Mouse (Mus musculus) embryonic facial prominence, embryonic 10.5 days (tissue): ENCODE measurements around the gene Def6. TPM values are rescaled to one million over a fixed set of nuclear protein-coding genes. Genes with fewer than 3 reads are reported as not detected.
A peak's percentile ranks its signal among the peaks of the same experiment; 100 is the strongest.

ENCODE experiments used
- DNase-seq: peaks from one replicate; pipeline ENCODE4 v3.0.0-alpha.2; 2017; ENCODE audit warnings: low spot score
- H3K27ac ChIP-seq: fragments of 300-500 bp; sonication (generic); replicated peaks from 2 replicates; pipeline ENCODE4 v1.5.1; 2016; ENCODE audit warnings: mild to moderate bottlenecking
- H3K27me3 ChIP-seq: fragments of 300-500 bp; sonication (generic); replicated peaks from 2 replicates; pipeline ENCODE4 v1.6.1; 2016; ENCODE audit warnings: low read depth, mild to moderate bottlenecking; ENCODE audit not compliant: poor library complexity, severe bottlenecking
- H3K36me3 ChIP-seq: fragments of 300-500 bp; sonication (generic); replicated peaks from 2 replicates; pipeline ENCODE4 v1.6.1; 2016; ENCODE audit warnings: mild to moderate bottlenecking, moderate library complexity
- H3K4me1 ChIP-seq: fragments of 300-500 bp; sonication (generic); 2 replicates; pipeline ENCODE4 v1.6.1; 2016
- H3K4me3 ChIP-seq: fragments of 300-500 bp; sonication (generic); 2 replicates; pipeline ENCODE4 v1.5.1; 2016; ENCODE audit warnings: mild to moderate bottlenecking, moderate library complexity
- H3K9me3 ChIP-seq: fragments of 300-500 bp; sonication (generic); 2 replicates; pipeline ENCODE4 v1.6.1; 2016; ENCODE audit warnings: mild to moderate bottlenecking
- WGBS: fragments of 180-500 bp; shearing (Covaris S2); methylation state at CpG from one replicate; pipeline ENCODE4 v1.1.7; 2016; 5-methylcytosine and 5-hydroxymethylcytosine counted together
- polyA plus RNA-seq: library from polyadenylated mRNA; unstranded; fragments of >200 nt; fragmentation: Nextera tagmentation; extraction: Ambion mirVana; gene quantifications from 2 replicates; pipeline ENCODE4 v1.2.1, GENCODE M21; 2016

The Def6 gene
- 3.4 and 3.7 TPM in 2 replicates for polyA plus RNA-seq

DNA sequence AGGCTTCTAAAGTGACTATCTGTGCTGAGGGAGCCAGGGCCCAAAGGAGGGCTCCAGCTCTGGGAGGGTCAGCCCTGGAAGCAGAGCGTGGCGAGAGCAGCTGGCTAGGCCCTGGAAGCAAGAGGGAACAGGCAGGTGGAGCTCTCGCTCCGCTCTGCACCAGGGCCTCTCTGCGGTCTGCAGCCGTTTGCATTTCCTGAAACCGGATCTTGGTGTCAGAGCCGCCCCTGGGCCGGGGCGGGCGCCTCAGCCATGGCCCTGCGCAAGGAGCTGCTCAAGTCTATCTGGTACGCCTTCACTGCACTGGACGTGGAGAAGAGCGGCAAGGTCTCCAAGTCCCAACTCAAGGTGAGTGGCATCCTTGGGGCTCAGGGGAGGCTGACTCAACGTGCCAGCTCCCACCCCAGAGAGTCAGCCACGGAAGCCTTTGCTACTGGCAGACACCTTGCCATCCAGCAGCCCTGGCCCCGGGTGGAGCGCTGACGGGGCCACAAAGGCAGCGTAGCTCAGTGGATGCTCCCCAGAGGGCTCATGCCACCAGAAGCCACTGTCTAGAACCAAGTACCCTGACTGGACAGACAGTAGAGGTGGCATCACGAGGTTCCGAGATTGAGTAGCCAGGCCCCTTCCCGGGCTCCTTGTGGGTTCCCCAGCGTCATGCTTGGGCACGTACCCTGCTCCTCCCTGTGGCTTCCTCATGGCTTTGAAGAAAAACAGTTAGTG is at the start of gene Def6:
Def6 (plus strand) TSS at position 188 of the 723 bp plus-strand sequence.
- Histone ChIP-seq H3K9me3 (no peaks in the 10 kb centered on the region), H3K4me1 (peaks cover 48% of the 10 kb centered on the region), H3K27ac (peak within 1 kb of the TSS; percentile 80), H3K36me3 (peaks cover 30% of the 10 kb centered on the region), H3K27me3 (peaks cover 17% of the 10 kb centered on the region; the same call in 1 of the 2 replicates), H3K4me3 (peak within 1 kb of the TSS; percentile 53)
- WGBS: 25% methylated on average over 26 of the region's 26 CpGs
- DNase-seq: peak; percentile 88

DNA sequence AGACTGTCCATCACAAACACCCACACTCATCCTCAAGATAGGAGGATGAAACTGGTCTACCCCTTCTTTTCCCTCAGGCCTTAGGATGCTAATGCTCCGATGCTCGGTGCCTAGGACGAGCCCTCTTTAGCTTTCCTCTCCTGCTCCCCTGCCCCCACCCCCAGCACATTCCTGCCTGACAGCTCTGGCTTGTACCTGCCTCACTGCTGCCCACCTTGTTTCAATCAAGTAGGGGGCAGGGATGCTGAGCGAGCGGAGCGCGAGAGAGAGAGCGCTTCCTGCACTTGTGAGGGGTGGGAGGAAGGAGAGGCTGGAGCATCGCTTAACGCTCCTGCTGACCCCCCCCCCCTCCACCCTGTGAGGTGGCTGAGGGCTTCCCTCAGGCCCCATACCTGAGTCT is 47.2 kb upstream of the Def6 start:
- peak; percentile 68 for DNase-seq
- peak overlapping the region; percentile 63; the same call in 1 of the 2 replicates for H3K27ac ChIP-seq
- H3K36me3 ChIP-seq: peaks cover 99% of the 10 kb centered on the region
- H3K4me3 ChIP-seq: peak overlapping the region; percentile 17; the same call in 1 of the 2 replicates
- H3K27me3 ChIP-seq: peaks cover 82% of the 10 kb centered on the region
- no peaks in the 10 kb centered on the region for H3K9me3 ChIP-seq
- peaks cover 49% of the 10 kb centered on the region for H3K4me1 ChIP-seq
- WGBS: 10% methylated on average over 10 of the region's 10 CpGs

DNA sequence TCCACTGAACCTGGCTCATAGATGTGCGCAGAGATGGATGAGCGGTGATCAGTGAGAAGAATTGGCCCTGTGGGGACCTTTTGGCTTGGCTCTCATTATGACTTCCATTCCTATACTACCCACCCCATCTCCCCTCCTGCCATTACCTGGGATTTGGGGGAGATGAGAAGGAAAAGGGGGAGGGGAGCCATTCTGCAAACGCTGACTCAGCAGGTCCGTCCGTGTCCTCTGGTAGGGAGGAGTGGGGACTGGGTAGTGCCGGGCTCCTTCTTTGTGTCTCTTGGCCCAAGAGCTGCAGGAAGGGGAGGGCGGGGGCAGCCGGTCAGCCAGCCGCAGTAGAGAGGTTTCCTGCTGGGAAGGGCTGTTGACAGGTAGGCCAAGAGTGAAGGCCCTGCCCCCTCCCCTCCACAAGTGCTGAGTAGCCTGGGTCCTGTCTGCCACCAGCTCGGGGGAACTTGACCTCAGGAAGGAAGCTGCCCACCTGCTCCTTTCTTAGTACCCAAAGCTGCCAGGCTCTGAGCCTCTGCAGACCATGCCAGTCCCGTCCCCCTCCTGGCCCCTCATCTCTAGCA is 46.2 kb upstream of the Def6 start:
- DNase-seq: no peak
- peaks cover 85% of the 10 kb centered on the region for H3K27me3 ChIP-seq
- peak overlapping the region; percentile 63; the same call in 1 of the 2 replicates for H3K27ac ChIP-seq
- no peak overlapping the region for H3K4me3 ChIP-seq
- H3K36me3 ChIP-seq: peaks cover 99% of the 10 kb centered on the region
- peaks cover 49% of the 10 kb centered on the region for H3K4me1 ChIP-seq
- WGBS: 19% methylated on average over 11 of the region's 11 CpGs
- H3K9me3 ChIP-seq: no peaks in the 10 kb centered on the region

DNA sequence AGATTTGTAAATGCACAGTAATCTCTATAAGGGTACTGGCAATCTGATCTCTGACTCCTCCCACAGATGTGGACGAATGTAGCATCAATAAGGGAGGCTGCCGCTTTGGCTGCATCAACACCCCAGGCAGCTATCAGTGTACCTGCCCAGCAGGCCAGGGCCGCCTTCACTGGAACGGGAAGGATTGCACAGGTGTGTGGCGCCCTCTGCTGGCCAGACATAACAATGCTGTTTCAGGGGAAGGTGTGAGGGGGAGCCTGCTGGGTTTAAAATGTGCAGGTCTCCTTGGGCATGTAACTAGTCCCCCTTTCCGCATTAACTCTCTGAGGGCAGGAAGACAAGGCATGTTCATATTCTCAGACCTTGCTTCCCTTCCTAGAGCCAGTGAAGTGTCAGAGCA is 43.9 kb upstream of the Def6 start:
- H3K9me3 ChIP-seq: no peaks in the 10 kb centered on the region
- H3K27ac ChIP-seq: no peak overlapping the region
- 7% methylated on average over 6 of the region's 6 CpGs for WGBS
- H3K4me1 ChIP-seq: peaks cover 32% of the 10 kb centered on the region
- H3K36me3 ChIP-seq: peaks cover 99% of the 10 kb centered on the region
- DNase-seq: peak; percentile 88
- no peak overlapping the region for H3K4me3 ChIP-seq
- peaks cover 63% of the 10 kb centered on the region for H3K27me3 ChIP-seq

DNA sequence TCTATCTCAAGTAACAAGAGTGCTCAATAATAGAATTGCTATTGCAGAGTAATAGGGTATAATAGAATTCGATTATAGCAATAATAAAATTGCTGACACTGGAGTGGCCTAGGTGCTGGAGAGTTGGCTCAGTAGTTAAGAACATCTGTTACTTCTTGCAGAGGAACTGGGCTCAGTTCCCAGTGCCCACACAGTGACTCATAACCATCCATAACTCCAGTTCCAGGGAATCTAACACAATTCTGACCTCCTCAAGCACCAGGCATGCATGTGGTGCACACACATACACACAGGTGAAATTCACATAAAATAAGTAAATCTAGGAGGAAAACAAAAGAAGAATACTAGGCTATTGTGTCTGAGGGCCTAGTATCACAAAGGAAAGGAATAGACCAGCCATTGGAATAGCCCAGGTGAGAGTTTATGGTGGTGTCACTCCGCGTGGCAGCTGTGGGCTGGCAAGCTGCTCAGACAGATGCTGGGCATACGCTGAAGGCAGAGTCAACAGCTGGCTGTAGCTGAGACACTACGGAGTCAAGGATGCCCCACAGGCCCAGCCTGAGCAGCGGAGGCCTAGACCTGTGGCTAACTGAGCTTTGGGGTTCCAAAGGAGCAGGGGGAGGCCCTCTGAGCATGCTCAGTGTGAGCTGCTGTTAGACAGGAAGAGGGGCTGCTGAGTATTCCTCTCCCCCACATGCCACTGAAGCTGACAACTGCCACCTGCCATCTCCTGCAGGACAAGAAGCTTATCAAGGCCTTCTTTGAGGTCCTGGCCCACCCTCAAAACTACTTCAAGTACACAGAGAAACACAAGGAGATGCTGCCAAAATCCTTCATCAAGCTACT is 36.9 kb upstream of the Def6 start:
- WGBS: 94% methylated on average over 6 of the region's 6 CpGs
- H3K27ac ChIP-seq: no peak overlapping the region
- H3K4me3 ChIP-seq: no peak overlapping the region
- H3K4me1 ChIP-seq: peaks cover 38% of the 10 kb centered on the region
- H3K27me3 ChIP-seq: peaks cover 3% of the 10 kb centered on the region; the same call in 1 of the 2 replicates
- peaks cover 75% of the 10 kb centered on the region for H3K36me3 ChIP-seq
- no peaks in the 10 kb centered on the region for H3K9me3 ChIP-seq
- DNase-seq: no peak

DNA sequence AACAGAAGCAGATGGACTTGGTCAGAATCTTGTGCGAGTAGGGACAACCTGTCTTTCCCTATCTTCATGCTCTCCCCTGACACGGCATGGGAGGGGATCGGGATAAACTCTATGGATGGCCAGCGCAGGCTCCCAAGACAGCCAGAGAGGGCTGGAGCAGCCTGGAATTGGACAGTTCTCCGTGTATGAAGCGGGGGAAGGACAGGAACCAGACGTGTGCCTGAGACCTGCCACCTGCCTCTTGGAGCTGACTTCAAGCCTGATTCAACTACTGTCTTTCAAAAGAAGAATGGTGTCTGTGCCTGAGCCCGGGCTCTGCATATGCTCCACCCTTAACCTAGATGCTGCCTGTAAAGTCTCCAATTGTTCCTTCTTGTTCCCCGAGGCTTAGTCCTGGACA is 34.9 kb upstream of the Def6 start:
- Histone ChIP-seq H3K4me3 (no peak overlapping the region), H3K36me3 (peaks cover 55% of the 10 kb centered on the region), H3K9me3 (no peaks in the 10 kb centered on the region), H3K4me1 (peaks cover 53% of the 10 kb centered on the region), H3K27ac (peak overlapping the region; percentile 19; the same call in 1 of the 2 replicates), H3K27me3 (no peaks in the 10 kb centered on the region)
- WGBS: 70% methylated on average over 9 of the region's 9 CpGs
- DNase-seq: no peak

DNA sequence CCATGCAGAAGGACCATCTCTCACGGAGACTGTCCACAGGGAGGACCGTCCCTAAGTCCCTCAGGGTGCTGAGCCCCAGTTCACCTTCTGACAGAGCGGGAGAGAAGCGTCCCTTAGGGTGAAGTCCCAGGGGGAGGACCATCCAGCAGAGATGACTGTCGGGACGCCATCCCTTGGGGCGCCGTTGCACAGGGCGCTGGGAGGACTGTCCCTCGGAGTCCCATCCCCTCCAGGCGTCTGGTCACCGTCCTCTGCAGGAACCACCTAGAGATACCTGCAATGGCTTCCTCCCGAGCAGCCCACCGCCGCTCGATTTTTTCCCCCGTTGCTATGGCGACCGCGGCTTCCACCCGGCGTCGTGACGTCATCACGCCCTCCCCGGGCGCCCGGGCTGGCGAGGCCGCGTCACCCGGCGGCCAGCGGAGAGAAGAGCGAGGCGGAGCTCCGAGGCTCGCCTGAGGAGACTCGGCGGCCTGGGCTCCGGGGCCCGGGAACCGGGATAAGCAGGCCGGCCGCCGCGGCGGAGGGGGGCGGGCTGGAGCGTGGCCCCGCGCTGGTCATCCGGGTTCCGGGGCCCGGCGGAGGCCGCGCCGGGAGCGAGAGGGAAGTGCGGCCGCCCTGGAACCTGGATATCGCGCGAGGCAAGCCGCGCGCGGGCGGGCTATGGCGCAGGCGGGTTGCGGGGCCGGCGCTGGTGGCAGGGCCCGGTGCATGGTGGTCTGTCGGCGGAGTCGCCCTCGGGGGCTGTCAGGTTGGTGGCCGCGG is 30.6 kb upstream of the Def6 start, which contains the start of gene Zfp523:
Zfp523 (plus strand) TSS at position 355 of the 765 bp plus-strand sequence.
- Histone ChIP-seq H3K27me3 (no peaks in the 10 kb centered on the region), H3K4me3 (peak within 1 kb of the TSS; percentile 93), H3K36me3 (peaks cover 28% of the 10 kb centered on the region), H3K4me1 (peaks cover 82% of the 10 kb centered on the region), H3K27ac (peak within 1 kb of the TSS; percentile 99), H3K9me3 (no peaks in the 10 kb centered on the region)
- peak; percentile 96 for DNase-seq
- under 1% methylated on average over 82 of the region's 82 CpGs for WGBS

DNA sequence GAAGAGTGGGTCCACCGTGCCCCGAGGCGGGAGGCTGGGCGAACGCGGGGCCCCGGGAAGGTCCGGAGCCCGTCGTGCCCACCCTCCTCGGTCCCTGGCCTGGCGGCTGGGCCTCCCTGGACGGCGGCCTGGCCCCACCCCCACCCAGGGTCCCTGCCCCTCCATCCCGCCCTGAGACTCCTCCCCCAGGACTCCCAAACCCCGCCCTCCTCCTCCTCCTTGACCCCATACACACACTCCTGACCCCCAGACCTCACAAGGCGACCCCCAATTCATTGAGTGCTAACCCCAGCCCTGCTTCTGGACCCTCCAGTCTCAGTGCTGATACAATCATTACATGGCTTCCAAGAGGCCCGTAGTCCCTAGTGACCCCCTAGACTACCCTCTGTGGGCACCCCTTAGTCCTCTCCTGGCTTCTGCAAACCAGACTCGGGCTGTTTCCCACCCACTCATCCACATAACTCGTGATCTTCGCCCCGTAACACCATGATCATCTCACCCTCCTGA is 30.0 kb upstream of the Def6 start:
- peak overlapping the region; percentile 99 for H3K27ac ChIP-seq
- H3K27me3 ChIP-seq: no peaks in the 10 kb centered on the region
- no peaks in the 10 kb centered on the region for H3K9me3 ChIP-seq
- 8% methylated on average over 22 of the region's 22 CpGs for WGBS
- peaks cover 22% of the 10 kb centered on the region for H3K36me3 ChIP-seq
- peak overlapping the region; percentile 93 for H3K4me3 ChIP-seq
- DNase-seq: peak; percentile 85
- H3K4me1 ChIP-seq: peaks cover 76% of the 10 kb centered on the region

DNA sequence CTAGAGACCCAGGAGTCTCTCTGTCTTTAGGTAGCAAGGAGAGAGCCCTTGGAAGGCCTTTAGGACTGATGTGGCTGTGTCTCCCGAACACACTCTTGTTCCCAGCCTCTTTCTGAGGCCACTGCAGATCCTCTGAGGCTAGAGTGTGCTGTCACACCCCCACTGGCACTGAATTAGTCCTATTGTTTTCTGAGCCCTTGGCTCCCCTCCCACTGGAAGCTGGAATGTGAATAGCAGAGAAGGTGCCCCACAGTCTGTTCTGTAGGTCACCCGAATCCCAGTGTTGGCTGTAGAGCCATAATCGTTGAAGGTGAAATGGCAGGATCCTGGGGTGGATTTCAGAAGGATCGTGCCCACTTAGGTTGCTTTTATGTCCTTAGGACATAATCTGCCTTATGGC is 27.2 kb upstream of the Def6 start:
- DNase-seq: no peak
- H3K4me3 ChIP-seq: no peak overlapping the region
- H3K36me3 ChIP-seq: peaks cover 18% of the 10 kb centered on the region
- H3K9me3 ChIP-seq: no peaks in the 10 kb centered on the region
- no peak overlapping the region for H3K27ac ChIP-seq
- H3K27me3 ChIP-seq: no peaks in the 10 kb centered on the region
- 47% methylated on average over 4 of the region's 4 CpGs for WGBS
- H3K4me1 ChIP-seq: peaks cover 63% of the 10 kb centered on the region

DNA sequence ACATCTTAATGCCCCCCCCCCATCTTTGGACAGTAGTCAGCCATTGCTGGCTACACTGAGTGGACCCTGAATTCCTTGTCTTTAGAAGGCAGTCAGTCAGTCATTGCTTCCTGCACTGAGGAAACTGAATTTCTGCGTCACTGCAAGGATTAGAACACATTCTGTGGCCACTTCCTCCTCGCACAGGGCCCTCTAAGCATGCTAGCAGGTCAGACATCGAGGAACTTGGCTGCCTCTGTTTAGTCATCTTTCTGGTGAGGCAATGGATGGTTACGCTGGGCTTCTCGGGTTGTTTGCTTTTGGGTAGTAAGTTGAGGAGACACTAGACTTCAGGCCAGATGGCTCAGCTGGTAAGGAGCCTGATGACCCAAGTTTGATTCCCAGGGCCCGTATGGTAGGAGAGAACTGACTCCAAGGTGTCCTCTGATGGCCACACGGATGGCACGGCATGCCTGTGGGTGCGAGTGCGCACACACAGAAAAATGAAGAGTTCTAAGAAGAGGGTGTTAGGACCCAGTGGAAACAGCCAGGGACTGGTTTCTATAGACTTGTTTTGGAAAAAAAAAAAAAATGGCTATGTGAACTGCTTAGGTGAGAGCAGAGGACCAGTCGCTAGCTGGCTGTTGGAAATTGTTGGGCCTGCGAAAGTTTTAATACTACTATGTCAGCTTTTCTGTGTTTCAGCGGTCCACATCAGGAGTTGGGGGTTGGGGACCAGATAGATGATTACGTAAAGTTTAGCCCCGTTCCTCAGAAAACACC is 26.6 kb upstream of the Def6 start:
- DNase-seq: no peak
- Histone ChIP-seq H3K9me3 (no peaks in the 10 kb centered on the region), H3K36me3 (peaks cover 24% of the 10 kb centered on the region), H3K27me3 (no peaks in the 10 kb centered on the region), H3K4me1 (peaks cover 58% of the 10 kb centered on the region), H3K4me3 (no peak overlapping the region), H3K27ac (no peak overlapping the region)
- 81% methylated on average over 15 of the region's 15 CpGs for WGBS

DNA sequence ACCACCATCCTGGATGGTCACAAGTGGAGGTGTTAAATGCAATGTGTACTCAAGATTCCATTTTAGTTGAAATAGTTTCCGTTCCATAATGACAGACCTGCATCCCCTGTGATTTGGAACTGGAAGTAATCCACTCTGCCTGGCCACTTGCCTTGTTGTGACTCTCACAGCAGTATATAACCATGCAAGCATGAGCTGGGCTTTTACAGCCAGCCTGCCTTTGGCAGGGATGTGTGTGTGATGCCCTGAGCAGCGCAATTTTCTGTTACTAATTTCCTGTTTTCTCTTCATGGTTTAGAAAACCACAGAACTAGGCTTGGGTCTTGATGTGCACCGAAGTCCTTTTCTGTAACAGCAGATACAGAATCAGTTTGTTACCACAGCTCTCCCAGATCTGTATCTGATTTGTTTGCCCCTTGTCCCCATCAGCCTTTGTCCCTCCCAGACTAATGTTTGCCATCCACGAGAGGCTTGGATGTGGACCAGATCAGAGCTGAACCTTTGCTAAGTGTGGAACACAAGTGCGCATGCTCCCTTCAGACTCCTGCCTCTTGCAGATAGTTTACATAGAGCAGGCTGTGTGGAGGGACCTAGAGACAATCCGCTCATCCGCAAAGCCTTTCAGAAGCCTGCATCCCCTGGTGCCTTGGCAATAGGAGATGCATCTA is 22.5 kb upstream of the Def6 start:
- Histone ChIP-seq H3K9me3 (no peaks in the 10 kb centered on the region), H3K4me1 (peaks cover 28% of the 10 kb centered on the region), H3K36me3 (peaks cover 39% of the 10 kb centered on the region), H3K4me3 (no peak overlapping the region), H3K27ac (no peak overlapping the region), H3K27me3 (no peaks in the 10 kb centered on the region)
- no peak for DNase-seq
- 88% methylated on average over 7 of the region's 7 CpGs for WGBS
